Mouse (Mus musculus): Measurements from ENCODE around the gene Foxk2. TPM values are rescaled to one million over a fixed set of nuclear protein-coding genes. Genes with fewer than 3 reads are reported as not detected.
"Not testable (repeated sequence)": the region's sequence is repeated elsewhere in the genome, so short reads cannot be mapped to it uniquely, and the experiment has no call there.

Gene Foxk2
- polyA plus RNA-seq, 1 experiment from 2014 or later: 3.9 TPM

DNA sequence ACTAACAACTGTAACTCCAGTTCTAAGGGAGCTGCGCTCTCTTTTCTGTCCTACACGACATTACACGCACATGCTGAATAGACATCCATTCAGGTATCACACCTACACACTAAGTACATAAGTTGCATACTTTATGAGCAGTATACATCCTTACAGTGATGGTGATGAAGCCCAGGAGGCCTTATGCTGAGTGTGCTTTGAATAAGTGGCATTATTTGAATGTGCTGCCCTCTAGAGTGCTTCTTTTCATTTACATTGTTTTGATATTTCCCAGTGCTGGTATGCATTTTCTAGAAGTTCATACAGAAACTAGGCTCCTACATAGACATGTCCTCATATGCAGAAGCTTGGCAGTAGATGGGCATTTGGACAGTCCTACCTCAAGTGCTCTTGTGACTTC is 30.1 kb downstream of the Foxk2 start:
- ATAC-seq (ENCODE audit: low read depth) (no peak), DNase-seq (no peak)
- Histone ChIP-seq H3K9ac (no peak overlapping the region), H3K36me3 (peaks cover 92% of the 10 kb centered on the region), H3K27ac (no peak overlapping the region; the same call in 1 of the 2 replicates), H3K4me3 (replicated peaks) (no peak overlapping the region), H3K4me1 (replicated peaks) (no peaks in the 10 kb centered on the region), H3K4me2 (no peak overlapping the region), H3K9me3 (replicated peaks) (no peaks in the 10 kb centered on the region), H3K27me3 (no peaks in the 10 kb centered on the region)
- WGBS (ENCODE audit: insufficient replicate concordance): 87% methylated on average over 3 of the region's 3 CpGs

DNA sequence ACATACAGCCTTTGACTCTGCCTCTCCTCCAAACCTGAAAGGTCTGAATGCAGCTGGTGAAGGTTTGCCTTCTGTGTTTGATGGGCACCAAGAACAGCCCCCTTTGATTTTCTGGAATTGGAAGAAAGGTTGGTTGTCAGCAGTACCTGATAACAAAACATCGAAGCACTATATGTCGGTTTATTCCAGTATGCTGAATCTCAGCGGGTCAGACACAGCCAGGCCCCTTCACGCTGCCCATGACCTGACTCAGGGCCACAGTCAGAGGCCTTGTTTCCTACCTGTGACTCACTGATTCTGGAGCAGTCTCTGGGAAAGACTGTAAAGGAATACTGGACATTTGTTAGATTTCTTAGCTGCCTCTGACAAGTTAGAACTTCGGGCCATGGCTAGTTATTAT is 35.0 kb downstream of the Foxk2 start:
- no peaks in the 10 kb centered on the region for H3K4me1 ChIP-seq (replicated peaks)
- DNase-seq: no peak
- ATAC-seq (ENCODE audit: low read depth): no peak
- H3K36me3 ChIP-seq: peaks cover 90% of the 10 kb centered on the region
- H3K4me3 ChIP-seq (replicated peaks): no peak overlapping the region
- WGBS (ENCODE audit: insufficient replicate concordance): 87% methylated on average over 5 of the region's 5 CpGs
- no peaks in the 10 kb centered on the region for H3K27me3 ChIP-seq
- no peak overlapping the region for H3K27ac ChIP-seq
- H3K4me2 ChIP-seq: no peak overlapping the region
- no peaks in the 10 kb centered on the region for H3K9me3 ChIP-seq (replicated peaks)
- H3K9ac ChIP-seq: no peak overlapping the region

DNA sequence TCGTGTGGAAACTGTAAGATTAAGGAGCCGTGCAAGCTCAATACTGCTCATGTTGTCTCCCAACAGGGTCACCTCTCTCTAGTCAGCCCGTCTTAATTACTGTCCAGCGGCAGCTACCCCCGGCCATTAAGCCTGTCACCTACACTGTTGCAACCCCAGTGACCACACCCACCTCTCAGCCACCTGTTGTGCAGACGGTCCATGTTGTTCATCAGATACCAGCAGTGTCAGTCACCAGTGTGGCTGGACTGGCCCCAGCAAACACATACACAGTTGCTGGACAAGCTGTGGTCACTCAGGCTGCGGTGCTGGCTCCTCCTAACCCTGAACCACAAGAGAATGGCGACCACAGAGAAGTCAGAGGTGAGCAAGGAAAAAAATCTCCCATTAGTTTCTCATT is 38.7 kb downstream of the Foxk2 start:
- H3K36me3 ChIP-seq: peaks cover 90% of the 10 kb centered on the region

DNA sequence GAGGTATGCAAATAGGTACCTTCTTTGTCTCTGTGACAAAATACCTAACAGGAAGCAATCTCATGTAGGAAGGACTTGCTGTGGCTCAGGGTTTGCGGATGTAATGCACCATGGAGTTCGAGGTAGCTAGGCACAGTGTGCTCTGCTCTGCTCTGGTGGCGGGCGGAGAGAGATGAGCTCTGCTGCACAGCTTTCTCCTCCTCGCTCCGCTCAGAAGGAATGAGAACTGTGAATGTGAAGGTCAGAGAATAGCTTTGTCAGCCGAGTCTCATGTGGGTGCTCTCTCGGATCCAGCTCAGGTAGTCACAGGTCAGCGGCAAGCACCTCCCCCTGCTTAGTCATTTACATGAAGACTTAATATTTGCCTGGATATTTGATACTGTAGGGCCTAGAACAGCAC is 40.5 kb downstream of the Foxk2 start:
- Histone ChIP-seq H3K36me3 (peaks cover 91% of the 10 kb centered on the region), H3K4me1 (replicated peaks) (no peaks in the 10 kb centered on the region), H3K9me3 (replicated peaks) (no peaks in the 10 kb centered on the region), H3K27me3 (no peaks in the 10 kb centered on the region), H3K4me2 (no peak overlapping the region), H3K4me3 (replicated peaks) (no peak overlapping the region), H3K9ac (no peak overlapping the region), H3K27ac (no peak overlapping the region)
- ATAC-seq (ENCODE audit: low read depth) (no peak), DNase-seq (no peak)
- WGBS (ENCODE audit: insufficient replicate concordance): 88% methylated on average over 9 of the region's 9 CpGs

More for the DNA sequence above, 38.7 kb downstream of the Foxk2 start:
- Histone ChIP-seq H3K4me1 (replicated peaks) (no peaks in the 10 kb centered on the region), H3K4me2 (no peak overlapping the region), H3K27me3 (no peaks in the 10 kb centered on the region), H3K9me3 (replicated peaks) (no peaks in the 10 kb centered on the region), H3K4me3 (replicated peaks) (no peak overlapping the region), H3K9ac (no peak overlapping the region), H3K27ac (no peak overlapping the region)
- ATAC-seq (ENCODE audit: low read depth) (no peak), DNase-seq (no peak)
- WGBS (ENCODE audit: insufficient replicate concordance): 80% methylated on average over 8 of the region's 8 CpGs

DNA sequence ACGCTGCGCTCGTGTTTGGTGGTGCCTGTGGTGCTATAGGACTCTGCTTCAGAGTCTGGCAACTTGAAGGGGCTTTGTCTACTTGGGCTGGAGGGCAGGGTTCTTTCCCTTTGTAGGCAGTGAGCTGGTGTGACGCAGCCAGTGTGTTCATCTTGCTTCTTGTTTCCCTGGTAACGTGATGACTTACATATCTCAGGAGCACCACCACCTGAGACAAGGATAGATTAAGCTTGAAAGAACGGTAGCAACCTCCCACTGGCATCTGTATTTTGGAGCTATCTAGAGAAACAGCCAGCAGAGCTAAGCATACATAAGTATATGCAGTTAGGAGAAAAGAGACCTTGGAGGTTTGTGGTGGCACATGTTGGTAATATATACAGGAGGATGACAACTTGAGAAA is 45.6 kb downstream of the Foxk2 start:
- H3K36me3 ChIP-seq: peaks cover 91% of the 10 kb centered on the region
- no peak overlapping the region for H3K4me3 ChIP-seq (replicated peaks)
- H3K4me1 ChIP-seq (replicated peaks): no peaks in the 10 kb centered on the region
- 79% methylated on average over 6 of the region's 6 CpGs for WGBS (ENCODE audit: insufficient replicate concordance)
- H3K9me3 ChIP-seq (replicated peaks): 0 out of 2 replicates have a peak, but pooled peaks cover 6% of the 10 kb centered on the region
- H3K9ac ChIP-seq: no peak overlapping the region
- ATAC-seq (ENCODE audit: low read depth) (no peak), DNase-seq (no peak)
- no peak overlapping the region for H3K4me2 ChIP-seq
- no peak overlapping the region for H3K27ac ChIP-seq
- H3K27me3 ChIP-seq: no peaks in the 10 kb centered on the region

DNA sequence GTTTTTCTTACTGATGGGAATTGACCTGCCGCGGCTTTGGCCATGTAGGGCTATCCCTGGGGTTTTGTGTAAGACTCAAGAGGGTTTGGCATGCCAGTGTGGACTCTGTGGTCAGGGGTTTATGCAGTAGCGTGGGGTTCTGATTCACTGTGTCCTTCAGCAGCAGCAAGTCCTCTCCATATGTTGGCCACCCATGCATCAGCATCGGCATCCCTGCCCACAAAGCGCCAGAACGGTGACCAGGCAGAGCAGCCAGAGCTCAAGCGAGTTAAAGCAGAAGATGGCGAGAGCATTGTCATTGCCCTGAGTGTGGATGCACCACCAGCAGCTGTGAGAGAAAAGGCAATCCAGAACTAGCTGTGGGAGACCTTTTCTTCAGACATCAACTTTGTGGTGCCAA is 46.8 kb downstream of the Foxk2 start:
- no peak overlapping the region for H3K27ac ChIP-seq
- 0 out of 2 replicates have a peak, but pooled peaks cover 10% of the 10 kb centered on the region for H3K9me3 ChIP-seq (replicated peaks)
- H3K36me3 ChIP-seq: peaks cover 85% of the 10 kb centered on the region
- no peaks in the 10 kb centered on the region for H3K4me1 ChIP-seq (replicated peaks)
- DNase-seq: no peak
- H3K4me3 ChIP-seq (replicated peaks): no peak overlapping the region
- no peak for ATAC-seq (ENCODE audit: low read depth)
- H3K9ac ChIP-seq: no peak overlapping the region
- no peaks in the 10 kb centered on the region for H3K27me3 ChIP-seq
- 90% methylated on average over 8 of the region's 8 CpGs for WGBS (ENCODE audit: insufficient replicate concordance)
- no peak overlapping the region for H3K4me2 ChIP-seq

DNA sequence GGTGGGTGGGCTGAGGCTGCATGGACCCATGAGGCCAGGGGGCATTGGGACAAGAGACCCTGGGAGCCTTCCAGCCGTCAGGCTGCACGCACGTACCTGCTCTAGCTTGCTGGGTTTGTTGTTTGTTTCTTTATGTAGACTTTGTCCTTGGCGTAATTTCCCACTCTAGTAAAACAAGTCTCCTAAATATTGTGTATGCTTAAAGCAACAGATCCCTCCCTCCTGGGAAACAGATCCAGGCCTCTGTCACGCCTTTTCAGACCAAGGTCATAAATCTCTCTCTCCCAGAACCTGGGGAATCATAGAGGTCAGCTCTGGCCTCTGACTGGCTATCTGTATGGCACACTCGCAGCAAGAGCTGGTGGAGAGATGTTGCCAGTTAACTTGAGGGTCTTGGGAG is 47.9 kb downstream of the Foxk2 start:
- not testable (repeated sequence) for DNase-seq; H3K9ac ChIP-seq; H3K9me3 ChIP-seq (replicated peaks); H3K4me2 ChIP-seq; H3K27me3 ChIP-seq; ATAC-seq (ENCODE audit: low read depth); H3K4me1 ChIP-seq (replicated peaks); H3K27ac ChIP-seq; H3K4me3 ChIP-seq (replicated peaks)
- H3K36me3 ChIP-seq: peaks cover 74% of the 10 kb centered on the region
- 91% methylated on average over 6 of the region's 6 CpGs for WGBS (ENCODE audit: insufficient replicate concordance)

DNA sequence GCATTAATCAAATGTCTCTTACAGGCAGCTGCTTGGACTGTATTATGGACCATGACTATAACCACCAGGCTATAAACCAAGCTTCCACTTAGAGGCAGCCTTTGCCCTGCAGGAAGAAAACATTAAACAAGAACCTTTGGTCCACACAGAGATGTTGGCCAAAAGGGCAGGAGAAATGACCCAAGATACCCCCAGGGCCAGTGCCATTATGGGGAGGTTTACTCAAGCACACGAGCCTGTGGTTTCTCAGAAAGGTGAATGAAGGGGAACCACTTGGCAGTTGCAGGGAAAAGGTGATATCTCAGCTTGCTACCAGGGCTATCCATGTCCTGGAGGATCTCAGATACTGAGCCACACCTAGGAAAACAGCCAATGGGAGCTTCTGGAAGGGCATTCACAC is 66.2 kb downstream of the Foxk2 start:
- H3K4me2 ChIP-seq: no peak overlapping the region
- H3K9ac ChIP-seq: no peak overlapping the region
- H3K4me3 ChIP-seq (replicated peaks): no peak overlapping the region
- peaks cover 49% of the 10 kb centered on the region for H3K36me3 ChIP-seq
- H3K27ac ChIP-seq: no peak overlapping the region
- H3K27me3 ChIP-seq: no peaks in the 10 kb centered on the region
- ATAC-seq (ENCODE audit: low read depth) (no peak), DNase-seq (no peak)
- WGBS (ENCODE audit: insufficient replicate concordance): 54% methylated on average over 1 of the region's 1 CpGs
- H3K4me1 ChIP-seq (replicated peaks): peaks cover 8% of the 10 kb centered on the region
- no peaks in the 10 kb centered on the region for H3K9me3 ChIP-seq (replicated peaks)

DNA sequence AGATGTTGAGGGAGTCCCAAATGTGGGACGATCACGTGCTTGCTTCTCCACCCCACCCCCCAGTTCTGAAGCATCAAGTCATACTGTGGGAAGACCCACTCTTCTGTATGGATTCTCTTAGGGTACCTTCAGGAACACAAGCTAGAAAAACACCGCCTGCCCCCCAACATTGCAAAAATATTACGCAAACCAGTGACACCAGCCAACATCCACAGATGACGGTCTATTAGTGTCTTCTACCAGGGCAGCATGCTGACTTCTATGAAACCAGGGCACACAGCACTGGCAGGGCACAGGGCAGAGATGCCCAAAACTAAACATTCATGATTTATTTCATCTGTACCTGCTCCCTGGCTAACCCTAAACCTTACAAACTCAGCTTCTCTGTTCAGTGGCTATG is 66.9 kb downstream of the Foxk2 start:
- 88% methylated on average over 5 of the region's 5 CpGs for WGBS (ENCODE audit: insufficient replicate concordance)
- Histone ChIP-seq H3K4me1 (replicated peaks) (peaks cover 8% of the 10 kb centered on the region), H3K36me3 (peaks cover 54% of the 10 kb centered on the region), H3K4me2 (no peak overlapping the region), H3K9ac (no peak overlapping the region), H3K9me3 (replicated peaks) (no peaks in the 10 kb centered on the region), H3K27ac (no peak overlapping the region), H3K4me3 (replicated peaks) (no peak overlapping the region), H3K27me3 (no peaks in the 10 kb centered on the region)
- DNase-seq (no peak), ATAC-seq (ENCODE audit: low read depth) (no peak)

DNA sequence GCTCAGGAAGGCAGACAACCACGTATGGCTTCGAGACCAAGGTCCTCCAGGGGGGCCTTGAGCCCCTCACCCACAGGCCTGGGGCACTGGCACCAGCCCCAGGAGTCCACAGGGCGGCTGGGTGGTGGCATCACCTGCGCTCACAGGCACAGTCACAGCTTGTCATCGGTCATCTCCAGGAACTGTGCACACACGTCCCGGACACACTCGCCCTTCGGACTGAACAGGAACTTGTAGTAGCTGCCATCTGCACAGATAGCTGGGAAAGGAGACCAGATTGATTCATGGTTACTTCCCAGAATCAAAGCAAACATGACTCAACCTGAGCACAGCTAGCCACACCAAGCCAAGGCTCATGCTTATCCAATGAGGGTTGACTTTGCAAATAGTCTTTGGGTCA is 68.4 kb downstream of the Foxk2 start:
- Histone ChIP-seq H3K4me2 (no peak overlapping the region), H3K4me3 (replicated peaks) (no peak overlapping the region), H3K9me3 (replicated peaks) (no peaks in the 10 kb centered on the region), H3K27ac (no peak overlapping the region), H3K9ac (no peak overlapping the region), H3K4me1 (replicated peaks) (peaks cover 8% of the 10 kb centered on the region), H3K36me3 (peaks cover 67% of the 10 kb centered on the region), H3K27me3 (no peaks in the 10 kb centered on the region)
- DNase-seq (no peak), ATAC-seq (ENCODE audit: low read depth) (no peak)
- 93% methylated on average over 9 of the region's 9 CpGs for WGBS (ENCODE audit: insufficient replicate concordance)

DNA sequence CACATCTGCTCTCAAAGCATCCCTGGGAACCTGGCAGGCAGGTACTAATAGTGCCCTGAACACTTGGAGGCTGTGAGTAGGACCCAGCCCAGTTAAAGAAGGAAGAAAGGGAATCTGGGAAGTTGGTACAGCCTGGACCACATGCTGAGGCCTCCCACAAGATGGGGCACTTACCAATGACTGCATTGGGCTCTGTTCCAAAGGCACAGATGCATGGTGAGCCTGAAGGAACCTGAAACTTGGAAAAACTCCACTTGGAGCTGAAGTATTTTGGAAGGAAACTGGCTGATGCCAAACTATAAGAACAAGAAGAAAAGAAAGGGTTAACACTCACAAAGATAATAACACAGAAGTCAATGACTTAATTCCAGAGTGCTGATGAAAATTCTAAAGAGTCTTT is 68.8 kb downstream of the Foxk2 start:
- Histone ChIP-seq H3K9ac (no peak overlapping the region), H3K27me3 (no peaks in the 10 kb centered on the region), H3K4me1 (replicated peaks) (peaks cover 8% of the 10 kb centered on the region), H3K4me2 (no peak overlapping the region), H3K4me3 (replicated peaks) (no peak overlapping the region), H3K36me3 (peaks cover 68% of the 10 kb centered on the region), H3K9me3 (replicated peaks) (no peaks in the 10 kb centered on the region), H3K27ac (no peak overlapping the region)
- no peak for DNase-seq
- ATAC-seq (ENCODE audit: low read depth): no peak

DNA sequence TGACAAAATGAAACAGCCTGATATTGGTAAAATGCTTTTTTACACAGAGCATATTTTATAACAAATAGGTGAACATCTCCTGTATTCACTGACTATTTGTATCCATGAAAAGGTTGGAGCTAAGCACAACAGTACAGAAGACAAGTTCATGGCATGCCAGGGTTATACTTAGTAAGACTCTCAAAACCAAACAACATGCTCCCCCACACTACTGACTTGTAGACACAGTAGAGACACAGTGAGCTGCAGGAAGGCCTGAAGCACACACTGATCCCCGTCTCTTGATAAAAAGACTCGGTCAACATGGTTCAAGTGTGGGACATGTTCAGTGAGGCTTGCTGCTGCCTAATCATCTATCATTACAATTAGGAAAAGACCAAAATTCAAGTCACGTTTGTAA is 71.9 kb downstream of the Foxk2 start:
- no peak for ATAC-seq (ENCODE audit: low read depth)
- H3K36me3 ChIP-seq: peaks cover 91% of the 10 kb centered on the region
- no peak for DNase-seq

More for the DNA sequence above, 71.9 kb downstream of the Foxk2 start:
- Histone ChIP-seq H3K9ac (no peak overlapping the region), H3K4me2 (no peak overlapping the region), H3K27ac (no peak overlapping the region), H3K27me3 (no peaks in the 10 kb centered on the region), H3K4me1 (replicated peaks) (peaks cover under 1% of the 10 kb centered on the region; the same call in 1 of the 2 replicates), H3K9me3 (replicated peaks) (no peaks in the 10 kb centered on the region), H3K4me3 (replicated peaks) (no peak overlapping the region)
- WGBS (ENCODE audit: insufficient replicate concordance): 82% methylated on average over 3 of the region's 3 CpGs

Measured in liver, embryonic 13.5 days (tissue).